Mouse (Mus musculus): ENCODE results near the gene H2afx. TPM values are rescaled to one million over a fixed set of nuclear protein-coding genes. Genes with fewer than 3 reads are reported as not detected.
"Not testable (repeated sequence)": the region's sequence is repeated elsewhere in the genome, so short reads cannot be mapped to it uniquely, and the experiment has no call there.

The H2afx gene
- total RNA-seq, 2 experiments from 2014 or later: 157 to 164 TPM

- no peak for DNase-seq
These were observed 15.7 kb upstream of the H2afx start for GRCm38 (mm10) chr9:44318826-44319095.

- DNase-seq: no peak
These were observed 15.2 kb upstream of the H2afx start for GRCm38 (mm10) chr9:44319105-44319886.

- peak; percentile 90 for DNase-seq
These were observed 14.4 kb upstream of the H2afx start, which contains the start of gene C2cd2l for GRCm38 (mm10) chr9:44319887-44320798. Gene C2cd2l, minus strand, starts transcription at chr9:44320285.

GRCm38 (mm10) chr9:44320799-44321133, 13.7 kb upstream of the H2afx start:
- no peak for DNase-seq

GRCm38 (mm10) chr9:44323656-44324055, 10.8 kb upstream of the H2afx start:
- not testable (repeated sequence) for DNase-seq

- no peak for DNase-seq
These were observed 10.3 kb upstream of the H2afx start for GRCm38 (mm10) chr9:44324147-44324546.

GRCm38 (mm10) chr9:44325032-44325767, 9.3 kb upstream of the H2afx start:
- DNase-seq: not testable (repeated sequence)

GRCm38 (mm10) chr9:44325768-44326370, 8.6 kb upstream of the H2afx start, which contains the start of gene Dpagt1:
Gene Dpagt1, plus strand, starts transcription at chr9:44326019.
- no peak for DNase-seq

- DNase-seq: peak; percentile 85
These were observed 8.0 kb upstream of the H2afx start for GRCm38 (mm10) chr9:44326371-44327063.

GRCm38 (mm10) chr9:44327064-44327711, 7.3 kb upstream of the H2afx start:
- DNase-seq: peak; percentile 59

- no peak for DNase-seq
These were observed 6.6 kb upstream of the H2afx start for GRCm38 (mm10) chr9:44327926-44328325.

- no peak for DNase-seq
These were observed 3.8 kb upstream of the H2afx start for GRCm38 (mm10) chr9:44330736-44331135.

- no peak for DNase-seq
These were observed 1.4 kb upstream of the H2afx start for GRCm38 (mm10) chr9:44332918-44333638.

- no peak for DNase-seq
These were observed 1.0 kb downstream of the H2afx start for GRCm38 (mm10) chr9:44335331-44336092.

GRCm38 (mm10) chr9:44336093-44336406, 1.6 kb downstream of the H2afx start:
- no peak for DNase-seq

- not testable (repeated sequence) for DNase-seq
These were observed 2.0 kb downstream of the H2afx start for GRCm38 (mm10) chr9:44336513-44336912.

- DNase-seq: no peak
These were observed 2.5 kb downstream of the H2afx start for GRCm38 (mm10) chr9:44336964-44337363.

- DNase-seq: no peak
These were observed 3.1 kb downstream of the H2afx start for GRCm38 (mm10) chr9:44337436-44338169.

GRCm38 (mm10) chr9:44338574-44338973, 4.1 kb downstream of the H2afx start:
- no peak for DNase-seq
